Mouse (Mus musculus) embryonic fibroblast, embryonic 13.5 days (primary cell): Measurements from ENCODE around the gene Wdr11.

ENCODE experiments used
- CTCF ChIP-seq: IDR thresholded peaks from 2 replicates; pipeline ENCODE4 v1.5.1; 2011; ENCODE audit warnings: mild to moderate bottlenecking, control low read depth, low read length, moderate library complexity, borderline replicate concordance; ENCODE audit not compliant: insufficient read depth
- POLR2A ChIP-seq: IDR thresholded peaks from 2 replicates; pipeline ENCODE4 v1.6.1; 2011; ENCODE audit warnings: low read depth, mild to moderate bottlenecking, control low read depth, low read length, moderate library complexity

GRCm38 (mm10) chr7:129592132-129592745 lies 576 bp downstream of the Wdr11 start:
- TF ChIP-seq CTCF (no peak), POLR2A (no peak)
